Mouse (Mus musculus) small intestine, adult 2 months (tissue): ENCODE data around the gene BC017158.

Experiments
- CTCF ChIP-seq: fragments of 200-500 bp; IDR thresholded peaks from 2 replicates; pipeline ENCODE4 v1.5.1; 2012; ENCODE audit warnings: low read depth, mild to moderate bottlenecking, control low read depth, inconsistent platforms, low read length, moderate library complexity, mixed read lengths; ENCODE audit not compliant: insufficient replicate concordance, insufficient read length; ENCODE audit errors: extremely low read depth
- POLR2A ChIP-seq: fragments of 200-500 bp; IDR thresholded peaks from 2 replicates; pipeline ENCODE4 v1.6.1; 2012; ENCODE audit warnings: low read depth, mild to moderate bottlenecking, control low read depth, inconsistent platforms, low read length, moderate library complexity

GRCm38 (mm10) chr7:128249998-128250397 is 48.0 kb downstream of the BC017158 start:
- TF ChIP-seq CTCF (no peak), POLR2A (no peak)
